Mouse (Mus musculus): ENCODE measurements around the gene Lrrn4. TPM values are rescaled to one million over a fixed set of nuclear protein-coding genes. Genes with fewer than 3 reads are reported as not detected.

Gene Lrrn4
- total and polyA plus RNA-seq, 2 experiments from 2014 or later: 0.70 to 1.3 TPM

DNA sequence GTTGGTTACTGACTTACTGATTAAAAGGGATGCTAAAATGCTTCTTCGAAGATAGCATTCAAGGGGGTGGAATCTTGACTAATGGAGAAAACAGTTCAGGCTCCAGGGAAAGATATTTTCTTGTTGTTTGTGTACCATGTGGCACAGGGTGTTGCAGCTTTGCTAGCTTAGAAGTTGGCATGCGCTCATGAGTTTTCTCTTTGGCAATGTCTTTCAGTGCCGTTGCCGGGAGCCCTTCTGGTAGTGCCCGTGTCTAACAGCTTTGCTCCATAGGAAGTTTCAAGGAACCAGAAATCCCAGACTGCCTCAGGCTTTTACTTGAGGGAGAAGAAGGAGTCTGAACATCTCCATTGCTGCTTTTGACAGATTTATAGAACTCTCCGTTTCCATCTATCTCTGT lies 31.6 kb downstream of the Lrrn4 start:
- H3K27ac ChIP-seq (ENCODE audit: low read depth, low read length): no peak overlapping the region
- no peak overlapping the region for H3K9ac ChIP-seq (replicated peaks; ENCODE audit: low read length, poor library complexity, severe bottlenecking)
- peak; percentile 31 for DNase-seq (ENCODE audit: low spot score)
- 75% methylated on average over 6 of the region's 6 CpGs for WGBS
- H3K4me1 ChIP-seq (ENCODE audit: insufficient read depth, low read length): peaks cover 10% of the 10 kb centered on the region; the same call in 1 of the 2 replicates
- no peak overlapping the region for H3K4me2 ChIP-seq (ENCODE audit: low read depth, low read length, poor library complexity, severe bottlenecking)
- ATAC-seq (ENCODE audit: low FRiP score): no peak
- no peaks in the 10 kb centered on the region for H3K27me3 ChIP-seq (ENCODE audit: insufficient read depth, low read length)
- no peaks in the 10 kb centered on the region for H3K36me3 ChIP-seq (ENCODE audit: insufficient read depth, low read length)
- no peaks in the 10 kb centered on the region for H3K9me3 ChIP-seq (ENCODE audit: low read length)
- H3K4me3 ChIP-seq (ENCODE audit: low read depth, low read length): no peak overlapping the region
- no peak for TF ChIP-seq CTCF (IDR thresholded peaks at IDR 0.05)

GRCm38 (mm10) chr2:132848361-132848760 lies 32.3 kb downstream of the Lrrn4 start:
- Histone ChIP-seq H3K4me3 (ENCODE audit: low read depth, low read length) (no peak overlapping the region), H3K27ac (ENCODE audit: low read depth, low read length) (no peak overlapping the region), H3K9me3 (ENCODE audit: low read length) (no peaks in the 10 kb centered on the region), H3K27me3 (ENCODE audit: insufficient read depth, low read length) (no peaks in the 10 kb centered on the region), H3K4me1 (ENCODE audit: insufficient read depth, low read length) (peaks cover 10% of the 10 kb centered on the region; the same call in 1 of the 2 replicates), H3K4me2 (ENCODE audit: low read depth, low read length, poor library complexity, severe bottlenecking) (0 out of 2 replicates have a peak overlapping the region, but pooled peaks have one; percentile 78), H3K9ac (replicated peaks; ENCODE audit: low read length, poor library complexity, severe bottlenecking) (no peak overlapping the region), H3K36me3 (ENCODE audit: insufficient read depth, low read length) (no peaks in the 10 kb centered on the region)
- WGBS: 95% methylated on average over 4 of the region's 4 CpGs
- DNase-seq (ENCODE audit: low spot score) (no peak), ATAC-seq (ENCODE audit: low FRiP score) (no peak)
- TF ChIP-seq CTCF (IDR thresholded peaks at IDR 0.05): no peak

- Histone ChIP-seq H3K9me3 (ENCODE audit: low read length) (no peaks in the 10 kb centered on the region), H3K4me2 (ENCODE audit: low read depth, low read length, poor library complexity, severe bottlenecking) (peak overlapping the region; percentile 78), H3K27me3 (ENCODE audit: insufficient read depth, low read length) (no peaks in the 10 kb centered on the region), H3K9ac (replicated peaks; ENCODE audit: low read length, poor library complexity, severe bottlenecking) (peak overlapping the region; percentile 86), H3K4me1 (ENCODE audit: insufficient read depth, low read length) (peaks cover 10% of the 10 kb centered on the region; the same call in 1 of the 2 replicates), H3K36me3 (ENCODE audit: insufficient read depth, low read length) (no peaks in the 10 kb centered on the region), H3K27ac (ENCODE audit: low read depth, low read length) (no peak overlapping the region), H3K4me3 (ENCODE audit: low read depth, low read length) (peak overlapping the region; percentile 95)
- no peak for ATAC-seq (ENCODE audit: low FRiP score)
- 39% methylated on average over 7 of the region's 7 CpGs for WGBS
- no peak for TF ChIP-seq CTCF (IDR thresholded peaks at IDR 0.05)
- peak; percentile 9 for DNase-seq (ENCODE audit: low spot score)
Observed at GRCm38 (mm10) chr2:132847581-132847980, 33.1 kb downstream of the Lrrn4 start.

GRCm38 (mm10) chr2:132846407-132847358 lies 34.0 kb downstream of the Lrrn4 start, which contains the start of gene Crls1:
TSS of gene Crls1 (plus strand) at chr2:132846666.
- peak within 1 kb of the TSS; percentile 78 for H3K4me2 ChIP-seq (ENCODE audit: low read depth, low read length, poor library complexity, severe bottlenecking)
- peak within 1 kb of the TSS; percentile 82 for H3K27ac ChIP-seq (ENCODE audit: low read depth, low read length)
- under 1% methylated on average over 93 of the region's 96 CpGs for WGBS
- H3K4me1 ChIP-seq (ENCODE audit: insufficient read depth, low read length): peaks cover 10% of the 10 kb centered on the region; the same call in 1 of the 2 replicates
- peak; percentile 92 for ATAC-seq (ENCODE audit: low FRiP score)
- H3K27me3 ChIP-seq (ENCODE audit: insufficient read depth, low read length): no peaks in the 10 kb centered on the region
- H3K36me3 ChIP-seq (ENCODE audit: insufficient read depth, low read length): no peaks in the 10 kb centered on the region
- peak; percentile 99 for TF ChIP-seq CTCF (IDR thresholded peaks at IDR 0.05)
- H3K9ac ChIP-seq (replicated peaks; ENCODE audit: low read length, poor library complexity, severe bottlenecking): peak within 1 kb of the TSS; percentile 86
- H3K4me3 ChIP-seq (ENCODE audit: low read depth, low read length): peak within 1 kb of the TSS; percentile 95
- no peaks in the 10 kb centered on the region for H3K9me3 ChIP-seq (ENCODE audit: low read length)
- DNase-seq (ENCODE audit: low spot score): peak; percentile 95

- no peak for ATAC-seq (ENCODE audit: low FRiP score)
- Histone ChIP-seq H3K27me3 (ENCODE audit: insufficient read depth, low read length) (no peaks in the 10 kb centered on the region), H3K4me2 (ENCODE audit: low read depth, low read length, poor library complexity, severe bottlenecking) (no peak overlapping the region), H3K4me1 (ENCODE audit: insufficient read depth, low read length) (no peaks in the 10 kb centered on the region), H3K4me3 (ENCODE audit: low read depth, low read length) (no peak overlapping the region), H3K27ac (ENCODE audit: low read depth, low read length) (no peak overlapping the region), H3K36me3 (ENCODE audit: insufficient read depth, low read length) (no peaks in the 10 kb centered on the region), H3K9ac (replicated peaks; ENCODE audit: low read length, poor library complexity, severe bottlenecking) (no peak overlapping the region), H3K9me3 (ENCODE audit: low read length) (no peaks in the 10 kb centered on the region)
- DNase-seq (ENCODE audit: low spot score): no peak
- TF ChIP-seq CTCF (IDR thresholded peaks at IDR 0.05): no peak
- 92% methylated on average over 4 of the region's 4 CpGs for WGBS
Observed at GRCm38 (mm10) chr2:132841071-132841470, 39.6 kb downstream of the Lrrn4 start.

Other genes starting within 250 kb of the Lrrn4 start
- gene Shld1, start 194.0 kb downstream of the Lrrn4 start, total RNA-seq (2014; rRNA removed): 16.0 and 17.1 TPM in 2 replicates
- gene Shld1, start 194.0 kb downstream of the Lrrn4 start, polyA plus RNA-seq (2015; fragmentation: Nextera tagmentation; extraction: Ambion mirVana): 15.7 and 17.1 TPM in 2 replicates
- gene Chgb, start 99.6 kb downstream of the Lrrn4 start, total RNA-seq (2014; rRNA removed): 43.4 and 47.4 TPM in 2 replicates
- gene Chgb, start 99.6 kb downstream of the Lrrn4 start, polyA plus RNA-seq (2015; fragmentation: Nextera tagmentation; extraction: Ambion mirVana): 132 and 142 TPM in 2 replicates
- gene Trmt6, start 64.8 kb downstream of the Lrrn4 start, total RNA-seq (2014; rRNA removed): 11.5 and 12.0 TPM in 2 replicates
- gene Trmt6, start 64.8 kb downstream of the Lrrn4 start, polyA plus RNA-seq (2015; fragmentation: Nextera tagmentation; extraction: Ambion mirVana): 26.9 and 30.8 TPM in 2 replicates
- 2.4 and 3.3 TPM in 2 replicates for gene Mcm8, start 64.8 kb downstream of the Lrrn4 start, total RNA-seq (2014; rRNA removed)
- 4.0 and 4.7 TPM in 2 replicates for gene Mcm8, start 64.8 kb downstream of the Lrrn4 start, polyA plus RNA-seq (2015; fragmentation: Nextera tagmentation; extraction: Ambion mirVana)
- 36.0 and 53.9 TPM in 2 replicates for gene Crls1, start 34.2 kb downstream of the Lrrn4 start, total RNA-seq (2014; rRNA removed)
- 18.3 and 19.7 TPM in 2 replicates for gene Crls1, start 34.2 kb downstream of the Lrrn4 start, polyA plus RNA-seq (2015; fragmentation: Nextera tagmentation; extraction: Ambion mirVana)
- gene Fermt1, start 65.0 kb upstream of the Lrrn4 start, total RNA-seq (2014; rRNA removed): 0.09 and 0.22 TPM in 2 replicates
- gene Fermt1, start 65.0 kb upstream of the Lrrn4 start, polyA plus RNA-seq (2015; fragmentation: Nextera tagmentation; extraction: Ambion mirVana): not detected in 2 replicates